Mouse (Mus musculus): Measurements from ENCODE around the gene Lce1c. TPM values are rescaled to one million over a fixed set of nuclear protein-coding genes. Genes with fewer than 3 reads are reported as not detected.

Gene Lce1c
- not detected in 3 replicates for total RNA-seq (2017)

GRCm38 (mm10) chr3:92678947-92679346 lies at the start of gene Lce1c:
Gene Lce1c, plus strand, starts transcription at chr3:92679247.
- no peak for ATAC-seq (replicated peaks; ENCODE audit: insufficient number of reproducible peaks, low FRiP score, low TSS enrichment, poor library complexity, severe bottlenecking)

- no peak for ATAC-seq (replicated peaks; ENCODE audit: insufficient number of reproducible peaks, low FRiP score, low TSS enrichment, poor library complexity, severe bottlenecking)
Observed at GRCm38 (mm10) chr3:92637745-92638652, 41.0 kb upstream of the Lce1c start.

DNA sequence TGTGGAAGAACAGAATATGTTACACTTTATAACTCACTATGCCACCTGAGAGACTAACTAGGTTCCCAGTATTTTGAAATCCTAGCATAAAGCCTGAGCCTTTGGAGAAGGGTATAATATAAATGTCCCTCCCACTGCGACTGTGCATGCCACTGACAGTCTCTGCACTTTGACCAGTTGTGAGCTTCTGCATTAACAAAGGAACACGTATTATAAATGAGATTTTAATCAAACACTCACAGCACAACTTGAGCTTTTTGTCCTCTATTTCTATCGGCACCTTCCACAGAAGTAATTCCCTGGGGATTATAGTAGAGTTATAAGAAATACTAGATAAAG lies 40.4 kb upstream of the Lce1c start:
- ATAC-seq (replicated peaks; ENCODE audit: insufficient number of reproducible peaks, low FRiP score, low TSS enrichment, poor library complexity, severe bottlenecking) = no peak

DNA sequence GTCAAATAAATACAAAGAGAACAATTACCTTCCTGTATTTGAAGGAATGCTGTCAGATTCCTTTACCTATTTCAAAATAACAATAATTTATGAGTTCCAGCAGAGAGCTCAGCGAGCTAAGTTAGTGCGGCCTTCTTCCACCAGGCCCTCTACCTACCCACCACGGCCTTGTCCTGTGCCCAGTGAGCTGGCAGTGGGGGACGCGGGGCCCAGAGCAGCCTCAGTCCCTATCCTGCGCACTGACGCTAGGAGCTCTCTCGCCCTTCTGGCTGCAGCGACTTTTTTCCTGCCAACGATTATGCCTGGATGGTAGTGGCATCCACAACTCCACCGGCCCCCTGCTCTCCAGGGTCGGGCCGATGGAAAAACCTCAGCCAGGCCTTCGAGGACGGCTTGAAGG lies 39.2 kb upstream of the Lce1c start:
- no peak for ATAC-seq (replicated peaks; ENCODE audit: insufficient number of reproducible peaks, low FRiP score, low TSS enrichment, poor library complexity, severe bottlenecking)

DNA sequence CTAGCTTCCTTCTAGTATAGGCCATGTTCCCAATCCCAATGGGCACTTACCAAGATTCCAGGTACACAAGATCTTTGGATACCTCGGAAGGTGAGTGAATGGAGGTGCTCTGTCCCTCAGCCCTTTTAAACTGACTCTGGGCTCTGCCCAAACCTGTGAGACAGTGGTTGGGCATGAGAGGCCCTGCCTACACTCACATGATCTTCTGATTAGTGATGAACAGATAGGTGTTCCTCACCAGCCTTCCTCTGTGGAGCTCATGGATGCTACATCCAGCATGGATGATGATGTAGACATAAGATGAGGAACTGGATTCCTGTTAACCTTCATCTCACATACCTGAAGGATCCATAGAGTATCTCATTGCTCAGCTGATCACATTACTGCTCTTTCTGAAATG lies 30.8 kb upstream of the Lce1c start, which contains the start of gene Lce1a1:
Gene Lce1a1, minus strand, starts transcription at position 101 of the 400 bp plus-strand sequence.
- no peak for ATAC-seq (replicated peaks; ENCODE audit: insufficient number of reproducible peaks, low FRiP score, low TSS enrichment, poor library complexity, severe bottlenecking)

GRCm38 (mm10) chr3:92656826-92657225 lies 22.2 kb upstream of the Lce1c start, which contains the start of gene Lce1b:
Gene Lce1b, minus strand, starts transcription at chr3:92656926.
- ATAC-seq (replicated peaks; ENCODE audit: insufficient number of reproducible peaks, low FRiP score, low TSS enrichment, poor library complexity, severe bottlenecking) = no peak

DNA sequence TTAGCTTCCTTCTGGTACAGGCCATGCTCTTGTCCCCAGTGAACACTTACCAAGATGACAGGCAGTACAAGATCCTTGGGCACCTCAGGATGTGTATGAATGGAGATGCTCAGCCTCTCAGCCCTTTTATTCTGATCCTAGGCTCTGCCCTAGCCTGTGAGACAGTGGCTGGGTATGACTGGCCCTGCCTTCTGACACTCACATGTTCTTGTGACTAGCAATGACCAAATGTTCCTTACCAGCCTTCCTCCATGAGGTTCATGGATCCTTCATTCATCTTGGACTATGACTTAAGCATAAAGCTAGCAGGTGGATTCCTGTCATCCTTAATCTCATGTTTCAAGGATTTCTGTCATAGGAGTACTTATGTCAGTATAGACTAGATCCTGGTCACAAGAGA lies 8.8 kb upstream of the Lce1c start, which contains the start of gene Lce1a2:
Gene Lce1a2, minus strand, starts transcription at position 101 of the 400 bp plus-strand sequence.
- no peak for ATAC-seq (replicated peaks; ENCODE audit: insufficient number of reproducible peaks, low FRiP score, low TSS enrichment, poor library complexity, severe bottlenecking)

GRCm38 (mm10) chr3:92687110-92687509 lies 8.1 kb downstream of the Lce1c start, which contains the start of gene Lce1d:
Gene Lce1d, minus strand, starts transcription at chr3:92687210.
- no peak for ATAC-seq (replicated peaks; ENCODE audit: insufficient number of reproducible peaks, low FRiP score, low TSS enrichment, poor library complexity, severe bottlenecking)

GRCm38 (mm10) chr3:92689154-92689553 lies 10.1 kb downstream of the Lce1c start:
- ATAC-seq (replicated peaks; ENCODE audit: insufficient number of reproducible peaks, low FRiP score, low TSS enrichment, poor library complexity, severe bottlenecking) = peak; percentile 27; the same call in 1 of the 2 replicates

- no peak for ATAC-seq (replicated peaks; ENCODE audit: insufficient number of reproducible peaks, low FRiP score, low TSS enrichment, poor library complexity, severe bottlenecking)
Observed at GRCm38 (mm10) chr3:92691688-92692087, 12.6 kb downstream of the Lce1c start.

GRCm38 (mm10) chr3:92694613-92695012 lies 15.6 kb downstream of the Lce1c start:
- ATAC-seq (replicated peaks; ENCODE audit: insufficient number of reproducible peaks, low FRiP score, low TSS enrichment, poor library complexity, severe bottlenecking) = no peak

GRCm38 (mm10) chr3:92708974-92709373 lies 29.9 kb downstream of the Lce1c start, which contains the start of gene Lce1e:
Gene Lce1e, minus strand, starts transcription at chr3:92709074.
- no peak for ATAC-seq (replicated peaks; ENCODE audit: insufficient number of reproducible peaks, low FRiP score, low TSS enrichment, poor library complexity, severe bottlenecking)

DNA sequence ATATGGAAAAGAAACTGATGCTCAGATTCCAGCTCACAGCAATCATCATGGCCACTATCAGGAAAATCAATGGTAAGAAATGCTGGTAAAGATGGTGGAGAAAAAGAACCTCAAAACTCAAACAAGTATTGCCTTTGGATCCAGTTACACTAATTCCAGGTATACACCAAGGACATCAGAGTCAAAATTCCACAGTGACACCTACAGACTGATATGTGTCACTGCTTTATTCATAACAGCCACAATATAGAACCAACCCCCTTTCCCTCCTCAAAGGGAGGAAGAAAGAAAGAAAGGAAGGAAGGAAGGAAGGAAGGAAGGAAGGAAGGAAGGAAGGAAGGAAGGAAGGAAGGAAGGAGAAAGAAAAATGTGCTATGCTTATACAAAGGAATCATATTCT lies 36.1 kb downstream of the Lce1c start:
- no peak for ATAC-seq (replicated peaks; ENCODE audit: insufficient number of reproducible peaks, low FRiP score, low TSS enrichment, poor library complexity, severe bottlenecking)

DNA sequence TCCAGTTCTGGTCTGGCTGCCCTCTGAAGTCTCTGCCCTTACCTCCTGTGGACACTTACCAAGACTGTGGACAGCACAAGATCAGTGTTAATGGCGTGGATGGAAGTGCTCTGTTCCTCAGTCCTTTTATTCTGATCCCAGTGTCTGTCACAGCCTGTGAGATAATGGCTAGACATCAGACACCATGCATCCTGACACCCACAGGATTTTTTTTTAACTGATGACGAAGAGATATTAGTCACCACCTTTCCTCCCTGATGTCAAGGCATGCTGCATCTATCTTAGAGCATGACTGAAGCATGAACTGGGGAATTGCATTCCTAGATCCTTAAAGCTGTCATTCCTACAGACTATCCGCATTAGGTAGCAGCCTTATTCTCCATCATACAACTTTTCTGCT lies 41.2 kb downstream of the Lce1c start, which contains the start of gene Lce1f:
Gene Lce1f, minus strand, starts transcription at position 101 of the 400 bp plus-strand sequence.
- no peak for ATAC-seq (replicated peaks; ENCODE audit: insufficient number of reproducible peaks, low FRiP score, low TSS enrichment, poor library complexity, severe bottlenecking)

- ATAC-seq (replicated peaks; ENCODE audit: insufficient number of reproducible peaks, low FRiP score, low TSS enrichment, poor library complexity, severe bottlenecking) = no peak
Observed at GRCm38 (mm10) chr3:92722631-92723030, 43.6 kb downstream of the Lce1c start.

Other genes with a start within 250 kb of the Lce1c start
- 1.3 to 3.4 TPM (median 2.5 TPM) in 3 replicates for gene Gm9774, start 249.8 kb upstream of the Lce1c start, total RNA-seq (2017)
- not detected in 3 replicates for gene Sprr2k, start 246.7 kb upstream of the Lce1c start, total RNA-seq (2017)
- not detected in 3 replicates for gene Sprr1b, start 240.5 kb upstream of the Lce1c start, total RNA-seq (2017)
- not detected in 3 replicates for gene Sprr3, start 220.5 kb upstream of the Lce1c start, total RNA-seq (2017)
- gene Sprr1a, start 193.4 kb upstream of the Lce1c start, total RNA-seq (2017) = not detected in 3 replicates
- not detected in 3 replicates for gene Sprr4, start 178.8 kb upstream of the Lce1c start, total RNA-seq (2017)
- not detected in 3 replicates for gene 2310046K23Rik, start 144.7 kb upstream of the Lce1c start, total RNA-seq (2017)
- not detected in 3 replicates for gene Ivl, start 105.5 kb upstream of the Lce1c start, total RNA-seq (2017)
- not detected in 3 replicates for gene Smcp, start 90.2 kb upstream of the Lce1c start, total RNA-seq (2017)
- gene 2210017I01Rik, start 71.8 kb upstream of the Lce1c start, total RNA-seq (2017) = not detected in 3 replicates
- not detected in 3 replicates for gene Lce6a, start 57.6 kb upstream of the Lce1c start, total RNA-seq (2017)
- not detected in 3 replicates for gene Lce1a1, start 30.9 kb upstream of the Lce1c start, total RNA-seq (2017)
- gene Lce1b, start 22.3 kb upstream of the Lce1c start, total RNA-seq (2017) = not detected in 3 replicates
- gene Lce1a2, start 8.9 kb upstream of the Lce1c start, total RNA-seq (2017) = not detected in 3 replicates
- gene Lce1d, start 8.0 kb downstream of the Lce1c start, total RNA-seq (2017) = not detected in 3 replicates
- gene Lce1e, start 29.8 kb downstream of the Lce1c start, total RNA-seq (2017) = not detected in 3 replicates
- gene Lce1f, start 41.1 kb downstream of the Lce1c start, total RNA-seq (2017) = not detected in 3 replicates
- gene Gm38119, start 59.8 kb downstream of the Lce1c start, total RNA-seq (2017) = not detected in 3 replicates
- gene Lce1g, start 73.1 kb downstream of the Lce1c start, total RNA-seq (2017) = not detected in 3 replicates
- gene Lce1h, start 85.8 kb downstream of the Lce1c start, total RNA-seq (2017) = not detected in 3 replicates
- gene Lce1i, start 99.7 kb downstream of the Lce1c start, total RNA-seq (2017) = not detected in 3 replicates
- gene Lce1j, start 111.3 kb downstream of the Lce1c start, total RNA-seq (2017) = not detected in 3 replicates
- gene Lce1k, start 128.6 kb downstream of the Lce1c start, total RNA-seq (2017) = not detected in 3 replicates
- not detected in 3 replicates for gene Kprp, start 148.0 kb downstream of the Lce1c start, total RNA-seq (2017)
- not detected in 3 replicates for gene Lce1l, start 172.0 kb downstream of the Lce1c start, total RNA-seq (2017)
- gene 2310050C09Rik, start 191.0 kb downstream of the Lce1c start, total RNA-seq (2017) = not detected in 3 replicates
- not detected in 3 replicates for gene Lce3a, start 247.0 kb downstream of the Lce1c start, total RNA-seq (2017)

Data from monocyte, adult 5-6 weeks (primary cell).